Mouse (Mus musculus) intestine, postnatal 0 days (tissue): ENCODE data around the gene Krtap17-1. TPM values are rescaled to one million over a fixed set of nuclear protein-coding genes. Genes with fewer than 3 reads are reported as not detected.
A peak's percentile ranks its signal among the peaks of the same experiment; 100 is the strongest.

ENCODE experiments used
- ATAC-seq: fragments of 200-750 bp; cut with Nextera tagmentation; 2 replicates; pipeline ENCODE4 v1.8.0; 2017; ENCODE audit warnings: mild to moderate bottlenecking, moderate TSS enrichment, moderate library complexity
- H3K27ac ChIP-seq: fragments of 300-500 bp; sonication (generic); 2 replicates; pipeline ENCODE4 v1.5.1; 2014; ENCODE audit warnings: mild to moderate bottlenecking, low read depth, low read length, moderate library complexity
- H3K27me3 ChIP-seq: fragments of 300-500 bp; sonication (generic); replicated peaks from 2 replicates; pipeline ENCODE4 v1.6.1; 2014; ENCODE audit warnings: low read length, mixed read lengths; ENCODE audit not compliant: control insufficient read depth, insufficient read depth
- H3K36me3 ChIP-seq: fragments of 300-500 bp; sonication (generic); 2 replicates; pipeline ENCODE4 v1.6.1; 2014; ENCODE audit warnings: mild to moderate bottlenecking, moderate library complexity; ENCODE audit not compliant: control insufficient read depth, insufficient read depth
- H3K4me1 ChIP-seq: fragments of 300-500 bp; sonication (generic); replicated peaks from 2 replicates; pipeline ENCODE4 v1.6.1; 2014; ENCODE audit warnings: antibody characterized with exemption, low read length, mixed read lengths; ENCODE audit not compliant: control insufficient read depth, insufficient read depth
- H3K4me2 ChIP-seq: fragments of 300-500 bp; sonication (generic); replicated peaks from 2 replicates; pipeline ENCODE4 v1.6.1; 2014; ENCODE audit warnings: low read depth, mild to moderate bottlenecking, moderate library complexity
- H3K4me3 ChIP-seq: fragments of 300-500 bp; sonication (generic); 2 replicates; pipeline ENCODE4 v1.5.1; 2014; ENCODE audit warnings: low read depth, low read length
- H3K9ac ChIP-seq: fragments of 300-500 bp; sonication (generic); 2 replicates; pipeline ENCODE4 v1.6.1; 2014; ENCODE audit warnings: mild to moderate bottlenecking, low read depth, low read length
- H3K9me3 ChIP-seq: fragments of 300-500 bp; sonication (generic); 2 replicates; pipeline ENCODE4 v1.6.1; 2016; ENCODE audit warnings: mixed run types; ENCODE audit not compliant: control insufficient read depth
- CTCF ChIP-seq: sonication (generic); IDR thresholded peaks from 2 replicates; pipeline ENCODE4 v1.5.1; 2016; ENCODE audit warnings: low read depth, mild to moderate bottlenecking, control low read depth, antibody characterized with exemption, moderate library complexity
- WGBS: fragments of 180-500 bp; shearing (Covaris S2); extraction: QIAGEN DNeasy Blood & Tissue Kit; methylation state at CpG from one replicate; pipeline ENCODE4 v1.1.7; 2014; 5-methylcytosine and 5-hydroxymethylcytosine counted together
- polyA plus RNA-seq: library from polyadenylated mRNA; unstranded; fragments of >200 nt; fragmentation: Nextera tagmentation; extraction: Ambion mirVana; gene quantifications from 2 replicates; pipeline ENCODE4 v1.2.1, GENCODE M21; 2015

The Krtap17-1 gene
- polyA plus RNA-seq, 1 experiment from 2014 or later, result 0.16 TPM

DNA sequence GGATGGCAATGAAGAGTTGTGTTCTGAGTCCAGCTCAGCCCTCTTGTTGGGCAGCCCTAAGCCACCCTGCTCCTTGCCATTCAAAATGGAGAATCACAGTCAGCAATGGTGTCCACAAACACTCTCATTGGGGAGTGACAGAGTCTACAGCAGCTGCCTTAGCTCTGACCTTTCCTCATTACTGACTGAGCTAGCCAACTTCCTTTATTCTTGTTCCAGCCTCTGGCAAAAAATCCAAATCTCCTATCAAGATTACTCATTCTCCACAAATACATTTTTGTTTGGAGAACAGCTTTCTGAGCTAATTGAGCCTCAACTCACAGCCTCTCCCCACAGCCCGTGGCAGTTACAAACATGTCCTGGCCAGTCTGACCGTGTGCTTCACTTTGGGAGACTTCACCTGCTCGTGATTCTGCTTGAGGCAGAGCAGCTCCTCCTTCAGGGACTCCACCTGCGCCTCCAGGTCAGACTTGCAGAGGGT is 19.9 kb upstream of the Krtap17-1 start:
- Histone ChIP-seq H3K4me3 (no peak overlapping the region), H3K9ac (no peak overlapping the region), H3K27me3 (no peaks in the 10 kb centered on the region), H3K4me1 (no peaks in the 10 kb centered on the region), H3K9me3 (no peaks in the 10 kb centered on the region), H3K4me2 (no peak overlapping the region), H3K36me3 (no peaks in the 10 kb centered on the region), H3K27ac (no peak overlapping the region)
- no peak for TF ChIP-seq CTCF
- no peak for ATAC-seq
- WGBS, result 45% methylated on average over 4 of the region's 4 CpGs

DNA sequence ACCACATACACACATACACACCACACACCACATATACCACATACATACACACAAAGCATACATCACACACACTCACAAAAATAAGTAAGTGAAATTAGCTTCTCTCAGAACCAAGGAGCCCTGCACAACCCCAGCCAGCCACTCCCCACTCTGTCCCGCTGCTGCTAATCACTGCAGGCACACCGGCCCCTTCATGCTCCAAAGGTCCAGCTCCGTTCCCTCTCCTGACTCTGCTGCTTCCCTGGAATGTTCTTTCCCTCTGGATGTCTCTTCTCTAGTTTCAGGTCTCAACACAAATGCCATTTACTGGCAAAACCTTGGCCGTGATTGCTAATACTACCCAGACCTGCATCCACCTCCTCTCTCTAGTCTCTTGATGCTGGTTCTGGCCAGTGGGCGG is 16.9 kb upstream of the Krtap17-1 start:
- WGBS, result 73% methylated on average over 5 of the region's 5 CpGs
- no peak overlapping the region for H3K9ac ChIP-seq
- no peak for ATAC-seq

DNA sequence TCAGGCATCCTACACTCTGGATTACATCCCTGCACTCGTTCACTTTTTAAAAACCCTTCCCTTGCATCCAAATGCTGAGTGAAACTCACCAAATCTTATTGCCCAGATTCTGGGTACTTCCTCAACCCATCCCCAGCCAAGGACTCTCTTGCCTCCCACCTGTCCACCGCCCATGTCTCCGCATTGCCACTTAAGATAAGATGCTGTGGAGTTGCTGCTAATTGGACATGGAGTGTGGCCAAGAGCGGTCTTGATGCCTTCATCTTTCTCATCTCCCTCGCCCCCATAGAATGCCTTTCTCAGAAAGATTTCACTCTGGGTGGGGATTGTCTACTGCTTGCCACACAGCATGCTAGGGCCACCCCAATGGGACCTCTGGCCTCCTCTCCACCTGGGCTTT is 14.5 kb upstream of the Krtap17-1 start:
- ATAC-seq, result no peak
- 87% methylated on average over 5 of the region's 5 CpGs for WGBS
- Histone ChIP-seq H3K27ac (no peak overlapping the region), H3K27me3 (no peaks in the 10 kb centered on the region), H3K4me3 (no peak overlapping the region), H3K36me3 (no peaks in the 10 kb centered on the region), H3K4me1 (no peaks in the 10 kb centered on the region), H3K4me2 (no peak overlapping the region), H3K9me3 (no peaks in the 10 kb centered on the region), H3K9ac (no peak overlapping the region)
- TF ChIP-seq CTCF, result no peak

More for the DNA sequence above, 16.9 kb upstream of the Krtap17-1 start:
- no peak overlapping the region for H3K4me3 ChIP-seq
- no peaks in the 10 kb centered on the region for H3K4me1 ChIP-seq
- no peak for TF ChIP-seq CTCF
- H3K4me2 ChIP-seq, result no peak overlapping the region
- H3K36me3 ChIP-seq, result no peaks in the 10 kb centered on the region
- H3K27ac ChIP-seq, result no peak overlapping the region
- H3K27me3 ChIP-seq, result no peaks in the 10 kb centered on the region
- H3K9me3 ChIP-seq, result no peaks in the 10 kb centered on the region

DNA sequence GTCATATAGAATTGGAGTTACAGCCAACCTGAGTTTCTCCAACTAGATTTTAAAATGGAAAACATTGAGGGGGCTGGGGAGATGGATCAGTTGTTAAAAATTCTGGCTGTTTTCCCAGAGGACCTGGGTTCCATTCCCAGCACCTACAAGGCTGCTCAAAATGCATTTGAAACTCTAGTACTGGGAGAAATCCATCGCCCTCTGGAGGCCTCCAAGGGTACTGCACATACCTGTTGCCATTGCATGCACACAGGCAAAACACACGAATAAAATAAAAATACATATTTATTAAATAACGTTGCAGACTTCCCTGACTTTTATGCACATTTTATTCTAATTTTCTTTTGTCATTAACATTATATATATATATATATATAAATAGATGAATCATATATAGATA is 12.8 kb upstream of the Krtap17-1 start:
- Histone ChIP-seq H3K9ac (no peak overlapping the region), H3K27me3 (no peaks in the 10 kb centered on the region), H3K4me2 (no peak overlapping the region), H3K4me1 (no peaks in the 10 kb centered on the region), H3K36me3 (no peaks in the 10 kb centered on the region), H3K27ac (no peak overlapping the region), H3K9me3 (no peaks in the 10 kb centered on the region), H3K4me3 (no peak overlapping the region)
- WGBS, result 52% methylated on average over 3 of the region's 3 CpGs
- peak; percentile 56 for TF ChIP-seq CTCF
- no peak for ATAC-seq

DNA sequence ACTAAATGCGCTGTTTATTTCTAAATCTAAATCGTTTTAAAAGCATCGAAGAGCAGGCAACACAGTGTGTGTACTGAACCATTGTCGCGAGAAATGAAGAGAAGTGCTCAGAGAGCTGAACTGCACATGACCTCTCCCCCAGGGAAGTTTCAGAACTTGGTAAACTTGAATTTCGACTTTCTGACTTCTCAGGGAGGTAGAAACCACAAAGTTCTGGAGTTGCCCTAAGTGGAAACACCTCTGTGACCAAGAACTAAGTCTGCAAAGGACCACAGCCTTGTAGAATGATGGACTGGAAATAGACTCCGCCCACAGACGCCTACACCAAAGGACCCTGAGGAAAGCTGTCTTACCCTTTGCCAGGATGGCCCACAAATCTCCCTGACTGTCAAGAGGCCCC is 12.1 kb upstream of the Krtap17-1 start:
- H3K27ac ChIP-seq, result no peak overlapping the region
- no peak for ATAC-seq
- 73% methylated on average over 8 of the region's 8 CpGs for WGBS

DNA sequence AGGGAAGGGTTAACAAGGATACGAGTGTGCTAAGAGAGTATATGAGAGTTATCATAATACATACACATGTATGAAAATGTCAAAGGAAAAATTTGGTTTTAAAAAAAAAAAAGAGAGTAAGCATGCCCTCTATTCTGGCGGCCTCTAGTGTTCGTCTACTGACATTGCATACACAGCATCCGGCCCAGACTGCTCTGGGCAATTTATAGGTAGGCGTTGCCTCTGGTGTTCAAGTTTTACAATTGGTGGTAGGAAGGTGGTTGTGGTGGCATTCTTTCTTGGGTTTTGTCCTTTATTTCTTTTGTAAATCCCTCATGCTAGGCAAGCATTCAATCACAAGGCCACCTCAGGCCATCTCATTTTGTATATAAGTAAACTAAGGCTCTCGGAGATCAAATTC is 11.1 kb upstream of the Krtap17-1 start:
- ATAC-seq, result no peak
- H3K27me3 ChIP-seq, result no peaks in the 10 kb centered on the region
- 19% methylated on average over 6 of the region's 6 CpGs for WGBS
- no peaks in the 10 kb centered on the region for H3K9me3 ChIP-seq
- H3K9ac ChIP-seq, result no peak overlapping the region
- no peaks in the 10 kb centered on the region for H3K36me3 ChIP-seq
- H3K4me3 ChIP-seq, result no peak overlapping the region
- H3K4me1 ChIP-seq, result no peaks in the 10 kb centered on the region
- TF ChIP-seq CTCF, result peak; percentile 87
- no peak overlapping the region for H3K4me2 ChIP-seq
- H3K27ac ChIP-seq, result no peak overlapping the region

More for the DNA sequence above, 12.1 kb upstream of the Krtap17-1 start:
- TF ChIP-seq CTCF, result no peak
- no peaks in the 10 kb centered on the region for H3K36me3 ChIP-seq
- H3K9ac ChIP-seq, result no peak overlapping the region
- H3K4me2 ChIP-seq, result no peak overlapping the region
- H3K27me3 ChIP-seq, result no peaks in the 10 kb centered on the region
- H3K4me1 ChIP-seq, result no peaks in the 10 kb centered on the region
- H3K4me3 ChIP-seq, result no peak overlapping the region
- H3K9me3 ChIP-seq, result no peaks in the 10 kb centered on the region

DNA sequence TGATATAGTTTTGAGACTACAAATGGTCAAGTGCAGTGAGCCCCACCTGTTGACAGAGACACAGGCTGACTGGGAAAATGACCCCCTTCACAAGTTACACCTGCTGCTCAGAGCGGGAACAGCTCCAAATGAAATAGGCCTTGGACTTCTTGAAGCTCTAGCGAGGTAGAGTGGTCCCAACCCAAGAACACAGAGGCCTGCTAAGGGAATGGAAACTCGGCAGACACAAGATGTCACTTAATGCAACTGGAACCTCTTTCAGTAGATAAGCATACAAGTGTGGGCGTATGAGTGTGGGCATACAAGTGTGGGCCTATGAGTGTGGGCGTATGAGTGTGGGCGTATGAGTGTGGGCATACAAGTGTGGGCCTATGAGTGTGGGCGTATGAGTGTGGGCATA is 5.3 kb upstream of the Krtap17-1 start:
- no peak overlapping the region for H3K9ac ChIP-seq
- no peak overlapping the region for H3K27ac ChIP-seq
- peaks cover 6% of the 10 kb centered on the region; the same call in 1 of the 2 replicates for H3K27me3 ChIP-seq
- WGBS, result 91% methylated on average over 7 of the region's 7 CpGs
- no peaks in the 10 kb centered on the region for H3K4me1 ChIP-seq
- ATAC-seq, result no peak
- no peak for TF ChIP-seq CTCF
- H3K4me2 ChIP-seq, result no peak overlapping the region
- no peaks in the 10 kb centered on the region for H3K36me3 ChIP-seq
- H3K4me3 ChIP-seq, result no peak overlapping the region
- no peaks in the 10 kb centered on the region for H3K9me3 ChIP-seq
